Mouse (Mus musculus): ENCODE data around the gene Fam76a.
A peak's percentile ranks its signal among the peaks of the same experiment; 100 is the strongest.
"Not testable (repeated sequence)": the region's sequence is repeated elsewhere in the genome, so short reads cannot be mapped to it uniquely, and the experiment has no call there.

Gene Fam76a

DNA sequence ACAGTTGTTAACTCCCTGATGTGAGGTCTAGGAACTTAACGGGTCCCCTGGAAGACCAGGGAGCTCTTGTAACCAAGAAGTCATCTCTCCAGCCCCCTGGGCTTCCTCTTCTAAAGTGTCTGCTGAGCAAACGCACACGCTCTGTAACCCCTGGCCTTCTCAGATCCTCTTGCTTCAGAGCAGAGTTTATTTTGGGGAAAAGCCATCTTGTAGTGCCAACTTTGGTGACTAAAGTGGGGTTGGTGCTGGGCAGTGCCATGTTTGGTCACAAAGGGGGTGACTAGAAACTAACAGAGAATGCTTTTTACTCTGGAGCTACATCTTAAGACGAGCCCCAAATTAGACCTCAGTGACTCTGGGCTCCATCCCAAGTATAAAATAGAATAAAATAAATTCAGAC, 22.4 kb upstream of the Fam76a start:
- no peak for DNase-seq (ENCODE audit: low spot score in 2 of 2)

DNA sequence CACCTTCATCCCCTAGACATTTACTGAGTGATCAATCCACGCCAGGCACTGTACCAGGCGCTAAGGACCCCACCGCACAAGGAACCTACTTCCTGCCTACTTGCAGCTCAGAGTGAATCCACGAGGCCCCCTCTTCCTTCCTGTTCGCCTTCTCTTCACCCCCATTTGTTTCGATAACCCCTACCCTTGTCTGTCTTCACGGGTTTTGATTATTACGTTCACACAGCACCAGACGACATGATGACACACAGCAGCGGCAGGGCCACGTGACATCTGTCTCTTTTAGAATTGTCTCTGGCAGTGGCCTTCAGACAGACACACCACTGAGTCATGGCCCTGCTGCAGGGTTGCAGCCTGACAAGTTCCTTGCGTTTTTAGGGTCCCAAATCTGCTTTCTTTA, 21.7 kb upstream of the Fam76a start:
- DNase-seq (ENCODE audit: low spot score in 2 of 2): peak; percentile 44 to 46

DNA sequence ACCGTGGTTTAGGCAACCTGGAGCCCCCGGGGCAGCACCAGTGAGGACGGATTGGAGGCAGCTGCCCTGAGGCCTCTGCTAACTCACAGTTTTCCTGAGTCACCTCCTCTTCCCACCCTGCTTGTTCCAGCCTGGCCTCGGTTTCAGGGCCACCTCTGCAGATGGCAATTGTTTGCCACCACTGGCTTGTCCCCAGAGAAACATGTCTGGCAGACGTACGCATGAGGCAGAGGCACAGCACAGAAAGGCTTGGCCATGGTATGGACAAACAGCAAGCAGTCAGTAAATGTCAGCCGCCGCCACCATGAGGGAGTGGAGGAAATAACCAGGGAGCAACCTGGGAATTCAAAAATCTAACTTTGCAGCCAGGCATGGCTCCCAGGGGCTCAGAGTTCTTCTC, 20.7 kb upstream of the Fam76a start:
- no peak for DNase-seq (ENCODE audit: low spot score in 2 of 2)

DNA sequence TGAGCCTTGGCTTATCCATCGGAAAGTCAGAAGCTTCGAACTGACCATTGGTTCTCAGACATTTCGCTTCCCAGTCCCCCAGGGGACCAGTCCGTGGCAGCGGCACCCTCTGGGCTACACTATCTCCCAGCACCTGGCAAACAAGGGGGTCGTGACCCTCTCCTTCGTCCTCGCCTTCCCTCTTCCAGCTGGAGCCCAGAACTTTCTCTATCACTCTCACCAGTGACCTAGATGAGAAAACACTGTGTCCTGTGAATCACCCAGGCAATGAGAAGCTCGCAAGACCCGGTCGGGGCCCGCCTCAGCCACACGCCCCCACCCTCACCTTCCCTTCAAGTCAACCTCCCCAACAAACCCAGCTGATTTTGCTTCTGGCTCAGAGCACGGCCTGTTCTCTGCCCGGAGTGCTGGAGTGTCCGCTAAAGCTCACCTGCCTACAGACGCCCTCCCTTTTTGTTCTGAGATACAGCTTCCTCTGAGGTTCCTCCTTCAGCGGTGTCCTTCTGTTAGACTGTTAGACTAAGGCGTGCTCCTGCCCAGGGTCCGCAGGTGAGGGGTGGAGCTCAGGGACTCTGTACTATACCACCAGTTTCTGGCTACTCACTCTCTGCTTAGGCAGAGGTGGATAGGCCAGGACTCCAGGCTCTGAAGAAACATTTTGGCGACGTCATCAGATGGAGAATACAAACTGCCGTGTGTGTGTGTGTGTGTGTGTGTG, 18.8 kb upstream of the Fam76a start:
- DNase-seq (ENCODE audit: low spot score in 2 of 2): no peak

- DNase-seq (ENCODE audit: low spot score in 2 of 2): peak; percentile 64 to 83
Observed at GRCm38 (mm10) chr4:132939421-132940127, 17.2 kb upstream of the Fam76a start.

GRCm38 (mm10) chr4:132938181-132938941, 16.0 kb upstream of the Fam76a start:
- no peak for DNase-seq (ENCODE audit: low spot score in 2 of 2)

DNA sequence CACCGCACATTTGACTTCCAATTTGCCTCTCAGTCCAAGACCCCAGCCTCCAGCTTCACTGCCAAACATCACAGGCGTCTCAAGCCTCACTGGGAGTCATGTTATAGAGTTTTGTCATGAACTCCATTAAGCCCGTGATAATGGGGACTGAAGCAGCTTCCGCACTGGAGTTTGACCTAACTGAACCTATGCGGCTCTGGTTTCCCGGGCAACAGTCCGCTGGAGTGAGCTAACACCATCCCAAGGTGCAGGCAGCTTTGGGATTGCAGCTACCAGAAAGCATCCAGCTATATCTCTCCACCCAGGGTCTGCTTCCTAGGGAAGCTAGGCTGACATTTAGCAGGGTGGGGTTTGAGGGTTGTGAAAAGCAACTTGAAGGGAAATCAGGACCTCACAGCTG, 12.3 kb upstream of the Fam76a start:
- no peak for DNase-seq (ENCODE audit: low spot score in 2 of 2)

DNA sequence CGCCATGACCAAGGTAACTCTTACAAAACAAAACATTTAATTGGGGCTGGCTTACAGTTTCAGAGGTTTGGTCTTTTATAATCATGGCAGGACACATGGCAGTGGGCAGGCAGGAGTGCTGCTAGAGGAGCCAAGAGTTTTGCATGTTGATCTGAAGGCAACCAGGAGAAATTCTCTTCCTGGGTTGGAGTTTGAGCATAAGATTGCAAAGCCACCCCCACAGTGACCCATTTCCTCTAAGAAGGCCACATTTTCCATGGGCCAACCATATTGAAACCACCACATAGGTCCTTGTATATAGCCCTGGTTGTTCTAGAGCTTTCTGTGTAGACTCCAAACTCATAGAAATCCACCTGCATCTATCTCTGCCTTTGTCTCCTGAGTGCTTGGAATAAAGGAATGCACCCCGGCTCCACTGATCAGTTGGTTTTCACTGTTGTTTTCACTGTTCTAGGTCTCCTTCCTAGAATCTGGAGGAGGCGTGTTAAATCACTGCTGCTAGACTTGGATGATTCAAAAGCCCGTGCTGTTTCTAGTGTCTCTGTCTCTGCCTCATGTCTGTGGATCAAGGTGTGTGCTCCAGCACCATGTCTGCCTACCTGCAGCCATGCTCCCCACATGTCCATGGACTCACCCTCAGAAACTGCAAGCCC, 10.5 kb upstream of the Fam76a start:
- no peak for DNase-seq (ENCODE audit: low spot score in 2 of 2)

- peak; percentile 24 to 67 for DNase-seq (ENCODE audit: low spot score in 2 of 2)
Observed at GRCm38 (mm10) chr4:132930784-132931183, 8.4 kb upstream of the Fam76a start.

- DNase-seq (ENCODE audit: low spot score in 2 of 2): peak in 1 of 2 experiments; percentile 43
Observed at GRCm38 (mm10) chr4:132926520-132926919, 4.2 kb upstream of the Fam76a start.

DNA sequence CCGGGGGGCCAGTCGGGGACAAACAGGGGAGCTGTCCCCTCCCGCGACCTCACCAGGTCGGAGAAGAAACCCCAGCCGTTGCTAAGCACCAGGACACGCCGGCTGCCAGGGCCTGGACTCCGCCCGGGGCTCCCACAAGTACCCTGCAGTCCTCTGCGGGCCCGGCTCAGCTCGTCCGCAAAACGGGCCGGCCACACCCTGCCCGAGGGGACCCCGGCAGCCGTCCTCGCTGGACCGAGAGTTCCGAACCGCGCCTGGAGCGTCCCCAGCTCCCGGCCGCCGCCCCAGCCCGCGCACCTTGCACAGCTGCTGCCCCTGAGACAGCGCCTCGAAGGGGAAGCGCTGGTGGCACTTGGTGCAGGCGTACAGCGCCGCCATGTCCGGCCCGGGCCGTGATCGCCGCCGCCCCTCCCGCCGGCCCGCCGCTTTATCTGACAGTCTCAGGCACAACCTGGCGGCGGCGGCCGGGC, 262 bp downstream of the Fam76a start:
- DNase-seq (ENCODE audit: low spot score in 2 of 2): no peak

DNA sequence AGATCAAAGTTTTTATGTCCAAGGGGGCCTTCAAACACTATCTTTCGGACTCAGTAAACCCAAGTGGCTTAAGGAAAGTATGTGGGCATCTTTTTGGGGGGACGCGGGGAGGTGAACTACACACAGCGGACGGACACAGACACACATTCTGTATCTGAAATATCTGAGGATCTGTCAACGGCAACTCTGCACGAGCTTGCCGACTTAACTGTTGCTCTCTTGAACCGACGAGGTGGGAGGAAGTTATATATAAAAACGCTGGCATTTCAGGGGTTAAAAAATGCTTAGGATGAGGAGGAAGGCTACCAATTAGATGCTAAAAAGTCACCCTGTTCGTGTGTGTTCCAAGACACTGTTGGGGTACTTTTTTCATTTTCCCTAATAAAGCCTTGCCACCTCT, 870 bp downstream of the Fam76a start:
- DNase-seq (ENCODE audit: low spot score in 2 of 2): no peak

DNA sequence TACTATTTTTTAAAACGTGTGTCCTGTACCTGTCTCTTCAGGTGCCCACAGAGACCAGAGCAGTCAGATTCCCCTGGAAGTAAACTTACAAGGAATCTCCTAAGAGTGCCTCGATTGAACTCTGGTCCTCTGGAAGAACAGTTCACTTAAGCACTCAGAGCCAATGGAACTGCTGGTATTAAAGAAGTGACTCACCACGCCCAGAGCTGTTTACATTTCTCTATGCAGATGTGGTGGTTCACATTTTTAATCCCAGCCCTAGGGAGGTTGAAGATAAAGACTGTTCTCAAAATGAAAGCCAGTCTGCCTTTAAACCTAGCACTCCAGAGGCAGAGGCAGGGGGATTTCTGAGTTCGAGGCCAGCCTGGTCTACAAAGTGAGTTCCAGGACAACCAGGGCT, 2.2 kb downstream of the Fam76a start:
- DNase-seq (ENCODE audit: low spot score in 2 of 2): no peak

DNA sequence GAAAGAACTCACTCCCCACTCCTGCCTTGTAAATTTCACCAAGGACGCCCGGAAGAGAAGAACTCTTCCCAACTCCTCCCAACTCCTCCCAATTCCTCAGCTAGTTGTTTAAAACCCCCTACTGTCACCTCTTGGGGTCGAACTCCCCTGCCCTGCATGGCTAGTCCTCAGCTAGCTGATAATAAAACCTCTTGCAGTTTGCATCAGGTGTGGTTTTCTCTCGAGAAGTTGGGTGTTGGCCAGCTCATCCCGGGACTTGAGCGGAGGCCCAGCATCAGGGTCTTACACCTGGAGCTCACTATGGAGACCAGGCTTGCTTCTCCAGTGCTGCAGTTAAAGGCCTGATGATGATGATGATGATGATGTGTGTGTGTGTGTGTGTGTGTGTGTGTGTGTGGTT, 3.9 kb downstream of the Fam76a start:
- not testable (repeated sequence) for DNase-seq (ENCODE audit: low spot score in 2 of 2)

- DNase-seq (ENCODE audit: low spot score in 2 of 2): peak; percentile 58 to 61
Observed at GRCm38 (mm10) chr4:132912156-132912555, 10.2 kb downstream of the Fam76a start.

DNA sequence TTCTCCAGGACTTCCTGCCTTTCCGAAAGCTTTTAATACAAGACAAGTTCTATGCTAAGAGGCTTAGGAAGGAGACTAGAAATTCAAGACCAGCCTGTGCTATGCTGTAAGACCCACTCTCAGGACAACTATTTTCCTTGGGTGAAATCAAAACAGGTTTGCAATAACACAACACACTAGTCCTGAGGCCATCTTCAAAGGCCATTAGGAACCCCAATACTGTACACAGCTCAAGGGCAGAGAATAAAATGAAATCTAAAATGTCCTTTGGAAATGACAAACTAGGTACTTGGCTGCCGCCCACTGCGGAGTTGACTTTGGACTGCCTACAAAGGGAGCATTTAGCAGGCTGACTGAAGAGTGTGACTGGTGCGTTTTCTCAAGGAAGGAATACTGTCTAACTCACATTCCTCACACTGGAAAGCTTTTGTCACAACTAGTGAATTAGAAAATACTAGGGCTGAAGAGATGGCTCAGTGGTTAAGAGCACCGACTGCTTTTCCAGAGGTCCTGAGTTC, 16.5 kb downstream of the Fam76a start:
- no peak for DNase-seq (ENCODE audit: low spot score in 2 of 2)

- DNase-seq (ENCODE audit: low spot score in 2 of 2): no peak
Observed at GRCm38 (mm10) chr4:132904765-132905309, 17.5 kb downstream of the Fam76a start.

- no peak for DNase-seq (ENCODE audit: low spot score in 2 of 2)
Observed at GRCm38 (mm10) chr4:132904071-132904470, 18.3 kb downstream of the Fam76a start.

DNA sequence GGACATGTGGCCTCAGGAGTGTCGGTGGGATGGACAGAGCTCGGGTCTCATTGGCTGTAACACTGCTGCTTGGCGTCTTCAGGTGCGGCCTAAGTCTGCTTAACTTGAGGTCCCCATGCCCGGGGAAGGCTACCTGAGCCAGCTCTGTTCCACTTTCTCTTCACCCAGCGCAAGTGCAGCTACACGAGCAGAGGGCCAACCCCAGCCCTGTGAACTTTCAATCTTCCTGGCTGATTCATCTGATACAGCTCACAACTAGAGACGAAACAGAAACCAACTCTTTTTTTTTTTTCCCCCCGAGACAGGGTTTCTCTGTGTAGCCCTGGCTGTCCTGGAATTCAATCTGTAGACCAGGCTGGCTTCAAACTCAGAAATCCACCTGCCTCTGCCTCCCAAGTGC, 24.2 kb downstream of the Fam76a start:
- no peak for DNase-seq (ENCODE audit: low spot score in 2 of 2)

DNA sequence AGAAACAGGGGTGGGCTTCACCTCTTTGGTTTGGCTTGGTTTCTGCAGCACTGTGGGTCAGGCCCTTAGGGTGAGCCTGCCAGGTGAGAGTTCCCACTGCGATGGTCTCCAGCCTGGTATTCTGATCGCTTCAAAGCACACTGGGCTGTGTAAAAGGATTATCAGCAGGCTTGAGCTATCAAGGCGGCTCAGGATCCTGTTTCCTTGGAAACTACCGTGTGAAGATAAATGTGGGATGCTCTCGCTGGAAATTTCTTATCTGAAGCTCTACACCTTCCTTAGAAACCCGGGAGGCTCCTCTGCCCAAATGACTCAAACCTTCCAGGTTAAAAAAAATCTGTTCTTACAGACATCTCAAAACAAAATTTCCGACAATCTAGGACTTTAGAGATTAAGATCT, 28.0 kb downstream of the Fam76a start:
- no peak for DNase-seq (ENCODE audit: low spot score in 2 of 2)

GRCm38 (mm10) chr4:132884844-132885374, 37.4 kb downstream of the Fam76a start:
- no peak for DNase-seq (ENCODE audit: low spot score in 2 of 2)

Data from thymus, postnatal 10 days (tissue).